Mouse (Mus musculus) neutrophil, adult 59 days (primary cell): ENCODE measurements around the gene Lrrc14b. TPM values are rescaled to one million over a fixed set of nuclear protein-coding genes. Genes with fewer than 3 reads are reported as not detected.

Experiments
- total RNA-seq, 2 experiments: library from RNA; stranded (reverse); gene quantifications; 1 replicate in 1 of 2; 2 replicates in 1 of 2; pipeline ENCODE4 v1.2.4; 2023

The Lrrc14b gene
- not detected for total RNA-seq

GRCm38 (mm10) chr13:74363859-74364235 is at the start of gene Lrrc14b:
Gene Lrrc14b (minus strand): TSS chr13:74364005.

GRCm38 (mm10) chr13:74399298-74399839 is 35.6 kb upstream of the Lrrc14b start, which contains the start of gene Ftl1-ps1:
Gene Ftl1-ps1 (plus strand): TSS chr13:74399694.

GRCm38 (mm10) chr13:74390371-74390990 is 26.7 kb upstream of the Lrrc14b start, which contains the start of gene Zfp72:
Gene Zfp72 (minus strand): TSS chr13:74390836.

GRCm38 (mm10) chr13:74349566-74350434 is 14.0 kb downstream of the Lrrc14b start, which contains the start of the genes Sdha and Ccdc127:
Gene Sdha (minus strand): TSS chr13:74350280.
Gene Ccdc127 (plus strand): TSS chr13:74350309.

GRCm38 (mm10) chr13:74317170-74317849 is 46.5 kb downstream of the Lrrc14b start, which contains the start of gene Pdcd6:
Gene Pdcd6 (minus strand): TSS chr13:74317580.

Other genes starting within 250 kb of the Lrrc14b start
- gene Slc9a3, start 242.5 kb downstream of the Lrrc14b start, total RNA-seq, result not detected
- 10 to 100 TPM; 46.4 to 46.5 TPM for gene Exoc3, start 155.3 kb downstream of the Lrrc14b start, total RNA-seq
- gene Ahrr, start 71.7 kb downstream of the Lrrc14b start, total RNA-seq, result 1 to 10 TPM in 1 of 2 experiments, under 1 TPM in 1; 0.49 to 1.2 TPM
- gene Pdcd6, start 46.4 kb downstream of the Lrrc14b start, total RNA-seq, result 100 to 1,000 TPM in 1 of 2 experiments, 10 to 100 TPM in 1; 95.9 to 113 TPM
- gene Sdha, start 13.7 kb downstream of the Lrrc14b start, total RNA-seq, result 10 to 100 TPM; 90.3 to 95.5 TPM
- gene Ccdc127, start 13.7 kb downstream of the Lrrc14b start, total RNA-seq, result 10 to 100 TPM; 12.7 to 16.7 TPM
- under 1 TPM; 0.18 to 0.66 TPM for gene Zfp72, start 26.8 kb upstream of the Lrrc14b start, total RNA-seq
- gene Ftl1-ps1, start 35.7 kb upstream of the Lrrc14b start, total RNA-seq, result 1,000 to 10,000 TPM; 1,617 to 1,647 TPM
- 1 to 10 TPM; 6.6 to 8.4 TPM for gene Zfp825, start 130.0 kb upstream of the Lrrc14b start, total RNA-seq